Mouse (Mus musculus): ENCODE measurements around the gene Ghdc. TPM values are rescaled to one million over a fixed set of nuclear protein-coding genes. Genes with fewer than 3 reads are reported as not detected.

Ghdc gene
- polyA plus RNA-seq, 2 experiments = 3.7 to 12.1 TPM

- peak overlapping the region; percentile 47 for H3K4me2 ChIP-seq (replicated peaks; ENCODE audit: low read depth, low read length, severe bottlenecking)
- no peak for TF ChIP-seq POLR2A (IDR thresholded peaks at IDR 0.05; ENCODE audit: borderline replicate concordance, extremely low read depth, insufficient read depth, insufficient read length)
- peaks cover 42% of the 10 kb centered on the region for H3K27me3 ChIP-seq (ENCODE audit: control insufficient read depth, insufficient read depth, low read length)
- peak overlapping the region; percentile 27 for H3K4me3 ChIP-seq (replicated peaks; ENCODE audit: low read length)
- no peak for ATAC-seq (ENCODE audit: low FRiP score, low read depth)
- H3K9me3 ChIP-seq (ENCODE audit: control insufficient read depth, low read length) = no peaks in the 10 kb centered on the region
- no peaks in the 10 kb centered on the region for H3K36me3 ChIP-seq (ENCODE audit: control insufficient read depth, insufficient read depth, low read length)
- WGBS = 1% methylated on average over 26 of the region's 27 CpGs
- no peak overlapping the region for H3K27ac ChIP-seq (replicated peaks; ENCODE audit: low read depth, low read length)
- peak; percentile 47 for DNase-seq (ENCODE audit: low spot score)
- no peaks in the 10 kb centered on the region for H3K4me1 ChIP-seq (ENCODE audit: control insufficient read depth, insufficient read depth, low read length)
- peak overlapping the region; percentile 29; the same call in 1 of the 2 replicates for H3K9ac ChIP-seq (ENCODE audit: low read depth, low read length, severe bottlenecking)
These were observed 9.2 kb downstream of the Ghdc start for GRCm38 (mm10) chr11:100761547-100762045.

DNA sequence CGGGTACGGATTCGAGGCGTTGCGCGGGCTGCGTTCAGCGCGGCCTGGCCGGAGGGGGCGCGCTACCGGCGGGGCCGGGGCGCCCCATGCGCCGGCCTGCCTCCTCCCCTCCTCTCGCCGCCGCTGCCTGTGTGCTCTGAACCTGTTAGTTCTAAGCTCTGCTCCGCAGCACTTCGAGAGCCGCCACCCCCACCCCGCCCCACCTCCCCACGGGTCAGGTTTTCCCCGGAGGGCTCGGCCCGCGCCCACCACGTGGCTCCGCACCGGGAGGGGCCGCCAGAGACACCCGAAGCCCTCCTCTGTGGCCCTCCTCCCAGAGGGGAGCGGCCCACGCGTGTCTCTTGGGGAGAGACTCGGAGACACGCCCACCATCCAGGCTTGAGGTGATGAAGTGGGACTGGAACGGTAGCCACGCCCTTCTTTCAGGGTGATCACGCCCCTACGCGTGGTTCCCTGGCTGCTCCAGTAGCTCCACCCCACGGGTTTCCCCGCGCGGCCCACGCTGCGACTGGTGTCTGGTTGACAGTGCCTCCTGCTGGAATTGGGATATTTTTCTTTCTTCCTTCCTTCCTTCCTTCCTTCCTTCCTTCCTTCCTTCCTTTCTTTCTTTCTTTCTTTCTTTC lies 11.0 kb downstream of the Ghdc start, which contains the start of gene Kcnh4:
Kcnh4 (minus strand) TSS at position 332 of the 623 bp plus-strand sequence.
- WGBS = 5% methylated on average over 29 of the region's 51 CpGs
- Histone ChIP-seq H3K27ac (replicated peaks; ENCODE audit: low read depth, low read length) (no peak within 1 kb of the TSS), H3K27me3 (ENCODE audit: control insufficient read depth, insufficient read depth, low read length) (peaks cover 42% of the 10 kb centered on the region), H3K9ac (ENCODE audit: low read depth, low read length, severe bottlenecking) (no peak within 1 kb of the TSS), H3K4me1 (ENCODE audit: control insufficient read depth, insufficient read depth, low read length) (no peaks in the 10 kb centered on the region), H3K9me3 (ENCODE audit: control insufficient read depth, low read length) (no peaks in the 10 kb centered on the region), H3K36me3 (ENCODE audit: control insufficient read depth, insufficient read depth, low read length) (no peaks in the 10 kb centered on the region), H3K4me2 (replicated peaks; ENCODE audit: low read depth, low read length, severe bottlenecking) (peak within 1 kb of the TSS; percentile 35), H3K4me3 (replicated peaks; ENCODE audit: low read length) (peak within 1 kb of the TSS; percentile 17)
- no peak for TF ChIP-seq POLR2A (IDR thresholded peaks at IDR 0.05; ENCODE audit: borderline replicate concordance, extremely low read depth, insufficient read depth, insufficient read length)
- DNase-seq (ENCODE audit: low spot score) = peak; percentile 49
- ATAC-seq (ENCODE audit: low FRiP score, low read depth) = no peak

- no peak for TF ChIP-seq POLR2A (IDR thresholded peaks at IDR 0.05; ENCODE audit: borderline replicate concordance, extremely low read depth, insufficient read depth, insufficient read length)
- Histone ChIP-seq H3K9ac (ENCODE audit: low read depth, low read length, severe bottlenecking) (no peak overlapping the region), H3K4me1 (ENCODE audit: control insufficient read depth, insufficient read depth, low read length) (no peaks in the 10 kb centered on the region), H3K27ac (replicated peaks; ENCODE audit: low read depth, low read length) (no peak overlapping the region), H3K4me2 (replicated peaks; ENCODE audit: low read depth, low read length, severe bottlenecking) (peak overlapping the region; percentile 35), H3K27me3 (ENCODE audit: control insufficient read depth, insufficient read depth, low read length) (peaks cover 42% of the 10 kb centered on the region), H3K4me3 (replicated peaks; ENCODE audit: low read length) (peak overlapping the region; percentile 17; the same call in 1 of the 2 replicates), H3K9me3 (ENCODE audit: control insufficient read depth, low read length) (no peaks in the 10 kb centered on the region), H3K36me3 (ENCODE audit: control insufficient read depth, insufficient read depth, low read length) (no peaks in the 10 kb centered on the region)
- peak; percentile 58 for DNase-seq (ENCODE audit: low spot score)
- ATAC-seq (ENCODE audit: low FRiP score, low read depth) = no peak
- WGBS = 3% methylated on average over 35 of the region's 35 CpGs
These were observed 11.8 kb downstream of the Ghdc start for GRCm38 (mm10) chr11:100758707-100759610.

- Histone ChIP-seq H3K4me2 (replicated peaks; ENCODE audit: low read depth, low read length, severe bottlenecking) (no peak overlapping the region), H3K27me3 (ENCODE audit: control insufficient read depth, insufficient read depth, low read length) (peaks cover 41% of the 10 kb centered on the region), H3K4me3 (replicated peaks; ENCODE audit: low read length) (no peak overlapping the region), H3K4me1 (ENCODE audit: control insufficient read depth, insufficient read depth, low read length) (no peaks in the 10 kb centered on the region), H3K9me3 (ENCODE audit: control insufficient read depth, low read length) (no peaks in the 10 kb centered on the region), H3K27ac (replicated peaks; ENCODE audit: low read depth, low read length) (no peak overlapping the region), H3K36me3 (ENCODE audit: control insufficient read depth, insufficient read depth, low read length) (no peaks in the 10 kb centered on the region), H3K9ac (ENCODE audit: low read depth, low read length, severe bottlenecking) (no peak overlapping the region)
- no peak for TF ChIP-seq POLR2A (IDR thresholded peaks at IDR 0.05; ENCODE audit: borderline replicate concordance, extremely low read depth, insufficient read depth, insufficient read length)
- WGBS = 88% methylated on average over 12 of the region's 12 CpGs
- no peak for DNase-seq (ENCODE audit: low spot score)
- no peak for ATAC-seq (ENCODE audit: low FRiP score, low read depth)
These were observed 13.2 kb downstream of the Ghdc start for GRCm38 (mm10) chr11:100757566-100757965.

- H3K9me3 ChIP-seq (ENCODE audit: control insufficient read depth, low read length) = no peaks in the 10 kb centered on the region
- DNase-seq (ENCODE audit: low spot score) = no peak
- no peak overlapping the region for H3K4me3 ChIP-seq (replicated peaks; ENCODE audit: low read length)
- peaks cover 31% of the 10 kb centered on the region for H3K27me3 ChIP-seq (ENCODE audit: control insufficient read depth, insufficient read depth, low read length)
- no peak overlapping the region for H3K27ac ChIP-seq (replicated peaks; ENCODE audit: low read depth, low read length)
- 56% methylated on average over 6 of the region's 6 CpGs for WGBS
- H3K36me3 ChIP-seq (ENCODE audit: control insufficient read depth, insufficient read depth, low read length) = no peaks in the 10 kb centered on the region
- H3K4me2 ChIP-seq (replicated peaks; ENCODE audit: low read depth, low read length, severe bottlenecking) = no peak overlapping the region
- no peak for TF ChIP-seq POLR2A (IDR thresholded peaks at IDR 0.05; ENCODE audit: borderline replicate concordance, extremely low read depth, insufficient read depth, insufficient read length)
- no peak for ATAC-seq (ENCODE audit: low FRiP score, low read depth)
- H3K4me1 ChIP-seq (ENCODE audit: control insufficient read depth, insufficient read depth, low read length) = no peaks in the 10 kb centered on the region
- no peak overlapping the region for H3K9ac ChIP-seq (ENCODE audit: low read depth, low read length, severe bottlenecking)
These were observed 14.3 kb downstream of the Ghdc start for GRCm38 (mm10) chr11:100756476-100756875.

Measured in limb, embryonic 14.5 days (tissue).